Mouse (Mus musculus): Measurements from ENCODE around the gene Keg1. TPM values are rescaled to one million over a fixed set of nuclear protein-coding genes. Genes with fewer than 3 reads are reported as not detected.

Keg1 gene
- total RNA-seq, 2 experiments from 2014 or later, result not detected

- peak; percentile 62 for TF ChIP-seq CTCF (IDR thresholded peaks at IDR 0.05)
- intact Hi-C loops (cut with DNase I), result loop anchor here (5.0 kb wide), 1 partner anchor 75 kb away; the partner anchor contains the start of genes Lpxn and Zfp91
- Histone ChIP-seq H3K4me3 (no peak overlapping the region), H3K27ac (no peak overlapping the region)
- DNase-seq, result peak; percentile 57
These were observed 26.7 kb downstream of the Keg1 start for GRCm38 (mm10) chr19:12722308-12722707.

DNA sequence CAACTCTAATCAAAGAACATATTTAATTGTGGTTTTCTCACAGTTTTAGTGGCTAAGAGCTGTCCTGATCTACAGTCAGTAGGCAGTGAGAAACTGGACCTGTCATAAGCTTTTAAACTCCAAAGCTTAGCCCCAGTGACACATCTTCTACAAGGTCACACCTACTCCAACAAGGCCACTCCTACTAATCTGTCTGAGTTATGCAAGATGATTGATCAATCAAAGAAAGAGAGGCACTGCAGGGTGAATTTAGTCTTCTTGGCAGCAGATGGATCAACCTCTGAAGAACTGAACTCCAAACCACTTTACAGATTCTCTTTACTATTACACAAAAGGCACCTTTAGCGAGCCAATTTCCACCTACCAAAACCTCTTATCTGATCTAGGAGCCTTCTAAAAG is 30.3 kb downstream of the Keg1 start:
- intact Hi-C loops (cut with DNase I), result no loop called here
- no peak for TF ChIP-seq CTCF (IDR thresholded peaks at IDR 0.05)
- Histone ChIP-seq H3K4me3 (no peak overlapping the region), H3K27ac (no peak overlapping the region)
- no peak for DNase-seq

GRCm38 (mm10) chr19:12731036-12731435 is 35.5 kb downstream of the Keg1 start:
- no peak for TF ChIP-seq CTCF (IDR thresholded peaks at IDR 0.05)
- intact Hi-C loops (cut with DNase I), result no loop called here
- no peak for DNase-seq

DNA sequence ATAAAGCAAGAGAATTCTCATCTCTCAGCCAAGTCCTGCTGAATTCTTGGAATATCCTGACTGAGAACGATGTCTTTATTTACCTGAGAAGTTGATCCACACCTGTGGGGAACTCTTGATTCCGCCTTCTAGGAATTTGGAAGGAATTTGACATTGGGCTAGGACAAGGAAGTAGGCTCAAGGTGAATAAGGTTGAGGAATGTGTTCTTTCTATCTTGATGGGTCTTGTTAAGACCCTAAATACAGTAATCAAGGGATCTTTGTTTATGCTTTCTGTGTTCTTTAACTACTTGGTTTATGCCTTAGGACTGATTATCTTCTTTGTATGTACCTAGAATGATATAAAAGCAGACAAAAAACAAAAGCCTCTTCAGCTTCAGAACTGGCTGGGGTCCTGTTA is 36.4 kb downstream of the Keg1 start:
- TF ChIP-seq CTCF (IDR thresholded peaks at IDR 0.05), result no peak
- DNase-seq, result no peak
- H3K27ac ChIP-seq, result no peak overlapping the region
- no peak overlapping the region for H3K4me3 ChIP-seq
- intact Hi-C loops (cut with DNase I), result no loop called here

More at GRCm38 (mm10) chr19:12731036-12731435, 35.5 kb downstream of the Keg1 start:
- Histone ChIP-seq H3K27ac (no peak overlapping the region), H3K4me3 (no peak overlapping the region)

GRCm38 (mm10) chr19:12756286-12756685 is 60.7 kb downstream of the Keg1 start:
- Histone ChIP-seq H3K4me3 (no peak overlapping the region), H3K27ac (no peak overlapping the region)
- no peak for TF ChIP-seq CTCF (IDR thresholded peaks at IDR 0.05)
- intact Hi-C loops (cut with DNase I), result no loop called here
- DNase-seq, result no peak

DNA sequence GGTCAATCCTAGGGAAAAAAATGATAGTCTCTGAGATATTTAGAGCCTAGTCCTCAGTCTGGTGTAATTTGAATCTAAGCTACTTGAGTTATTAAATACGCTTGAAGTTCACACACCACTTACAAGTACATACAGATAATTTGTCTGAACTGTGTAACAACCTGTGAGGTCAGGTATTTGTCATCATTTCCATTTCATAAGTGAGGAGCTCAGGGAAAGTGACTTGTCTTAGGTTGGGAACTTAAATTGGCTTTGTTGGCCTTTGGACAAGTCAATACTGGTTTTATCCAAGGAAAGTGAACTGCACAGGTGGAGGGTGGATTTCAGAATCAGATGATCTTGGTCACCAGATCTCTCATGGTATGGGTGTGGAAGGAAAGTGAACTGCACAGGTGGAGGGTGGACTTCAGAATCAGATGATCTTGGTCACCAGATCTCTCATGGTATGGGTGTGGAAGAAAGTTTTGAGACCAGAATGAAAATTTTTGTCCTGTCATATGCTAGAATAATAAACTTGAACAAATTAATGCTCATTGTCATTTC is 63.4 kb downstream of the Keg1 start:
- intact Hi-C loops (cut with DNase I), result no loop called here
- Histone ChIP-seq H3K4me3 (no peak overlapping the region), H3K27ac (no peak overlapping the region)
- no peak for DNase-seq
- no peak for TF ChIP-seq CTCF (IDR thresholded peaks at IDR 0.05)

GRCm38 (mm10) chr19:12759656-12760055 is 64.1 kb downstream of the Keg1 start:
- intact Hi-C loops (cut with DNase I), result loop anchor here (5.0 kb wide), 1 partner anchor 58 kb away; no protein-coding TSS in a partner anchor
- Histone ChIP-seq H3K4me3 (no peak overlapping the region), H3K27ac (no peak overlapping the region)
- DNase-seq, result peak; percentile 72
- no peak for TF ChIP-seq CTCF (IDR thresholded peaks at IDR 0.05)

GRCm38 (mm10) chr19:12762212-12763130 is 66.9 kb downstream of the Keg1 start:
- peak; percentile 66 for TF ChIP-seq CTCF (IDR thresholded peaks at IDR 0.05)
- no peak overlapping the region for H3K27ac ChIP-seq
- H3K4me3 ChIP-seq, result no peak overlapping the region
- no peak for DNase-seq
- intact Hi-C loops (cut with DNase I), result loop anchor here (5.0 kb wide), 1 partner anchor 55 kb away; no protein-coding TSS in a partner anchor

- H3K27ac ChIP-seq, result peak within 1 kb of the TSS; percentile 44; the same call in 1 of the 2 replicates
- intact Hi-C loops (cut with DNase I), result no loop called here
- TF ChIP-seq CTCF (IDR thresholded peaks at IDR 0.05), result no peak
- peak within 1 kb of the TSS; percentile 13; the same call in 1 of the 2 replicates for H3K4me3 ChIP-seq
- no peak for DNase-seq
These were observed 69.7 kb downstream of the Keg1 start, which contains the start of gene Cntf for GRCm38 (mm10) chr19:12765308-12765707. Cntf (minus strand) TSS chr19:12765632.

Other genes with a start within 250 kb of the Keg1 start
- gene Mpeg1, start 235.0 kb upstream of the Keg1 start, total RNA-seq (2021), result 1 to 10 TPM in 1 of 2 experiments, under 1 TPM in 1; 0.98 to 1.1 TPM
- 1 to 10 TPM; 3.9 to 4.2 TPM for gene Dtx4, start 194.3 kb upstream of the Keg1 start, total RNA-seq (2021)
- 1 to 10 TPM; 2.1 to 2.4 TPM for gene Fam111a, start 150.0 kb upstream of the Keg1 start, total RNA-seq (2021)
- gene Gm4952, start 95.8 kb upstream of the Keg1 start, total RNA-seq (2021), result not detected
- gene Glyat, start 62.5 kb upstream of the Keg1 start, total RNA-seq (2021), result not detected
- gene Olfr1442, start 25.3 kb upstream of the Keg1 start, total RNA-seq (2021), result not detected
- not detected for gene Olfr1443, start 17.7 kb upstream of the Keg1 start, total RNA-seq (2021)
- gene Cntf, start 69.8 kb downstream of the Keg1 start, total RNA-seq (2021), result 1 to 10 TPM; 1.8 to 2.2 TPM
- gene Zfp91, start 100.3 kb downstream of the Keg1 start, total RNA-seq (2021), result 100 to 1,000 TPM; 135 to 138 TPM
- under 1 TPM in 1 of 2 experiments, not detected in 1; 0.17 TPM for gene Lpxn, start 100.4 kb downstream of the Keg1 start, total RNA-seq (2021)
- not detected for gene Gm5244, start 150.9 kb downstream of the Keg1 start, total RNA-seq (2021)
- gene Olfr1444, start 161.5 kb downstream of the Keg1 start, total RNA-seq (2021), result not detected
- gene Olfr1445, start 188.1 kb downstream of the Keg1 start, total RNA-seq (2021), result not detected
- not detected for gene Olfr1446, start 197.7 kb downstream of the Keg1 start, total RNA-seq (2021)
- not detected for gene Olfr1447, start 208.0 kb downstream of the Keg1 start, total RNA-seq (2021)
- not detected for gene Olfr1448, start 228.6 kb downstream of the Keg1 start, total RNA-seq (2021)
- not detected for gene Olfr1449, start 235.1 kb downstream of the Keg1 start, total RNA-seq (2021)

Data from gastrocnemius, adult 2 months (tissue).